In the genomic region with DNA sequence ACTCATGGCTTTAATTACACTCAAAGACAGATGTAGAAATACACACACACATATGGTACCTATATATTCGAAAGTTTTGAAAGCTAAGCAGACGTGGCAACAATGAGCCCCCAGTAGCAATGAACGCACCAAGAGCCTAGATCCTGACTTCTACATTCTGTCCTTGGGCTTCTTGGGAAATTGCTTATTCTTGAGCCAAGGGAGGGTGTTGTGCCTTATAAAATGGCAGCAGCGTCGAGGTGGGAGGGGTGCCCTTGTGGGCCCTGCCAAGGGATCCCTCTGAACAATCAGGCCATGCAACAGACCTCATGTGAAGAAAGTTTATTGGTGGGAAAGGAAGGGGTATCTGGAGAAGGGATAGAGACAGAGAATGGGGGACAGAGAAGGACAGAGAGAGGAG, we compare ENCODE assay signal across 34 mouse cellular contexts.
"Had no signal": no experiment of that assay in that cellular context is flagged by ENCODE, and none has a peak within 500 bp of the region (broad histone marks: within the 10 kb centered on the region; RNA-seq: fewer than 3 reads in every experiment).

No protein-coding gene starts in this region.

- H3K27me3 ChIP-seq: heart, embryonic 12.5 days; heart, embryonic 13.5 days; heart, embryonic 15.5 days; hindbrain, embryonic 12.5 days; hindbrain, embryonic 13.5 days; hindbrain, embryonic 15.5 days; kidney, embryonic 15.5 days had no signal

- H3K4me1 ChIP-seq: heart, embryonic 10.5 days; heart, embryonic 12.5 days; heart, embryonic 13.5 days; heart, embryonic 15.5 days; hindbrain, embryonic 10.5 days; hindbrain, embryonic 12.5 days; hindbrain, embryonic 13.5 days; hindbrain, embryonic 15.5 days; kidney, embryonic 15.5 days had no signal

- H3K9ac ChIP-seq: heart, embryonic 12.5 days; heart, embryonic 13.5 days; heart, embryonic 15.5 days; hindbrain, embryonic 12.5 days; hindbrain, embryonic 13.5 days; hindbrain, embryonic 14.5 days; hindbrain, embryonic 15.5 days; kidney, embryonic 15.5 days had no signal

- H3K9me3 ChIP-seq: heart, embryonic 10.5 days; heart, embryonic 12.5 days; heart, embryonic 13.5 days; heart, embryonic 15.5 days; hindbrain, embryonic 10.5 days; hindbrain, embryonic 12.5 days; hindbrain, embryonic 13.5 days; hindbrain, embryonic 15.5 days; kidney, embryonic 15.5 days had no signal

- H3K4me3 ChIP-seq: heart, adult 2 months; heart, embryonic 10.5 days; heart, embryonic 12.5 days; heart, embryonic 13.5 days; heart, embryonic 15.5 days; hindbrain, embryonic 10.5 days; hindbrain, embryonic 12.5 days; hindbrain, embryonic 13.5 days; hindbrain, embryonic 15.5 days; kidney, embryonic 15.5 days; layer of hippocampus, adult 2 months had no signal

- H3K4me2 ChIP-seq: heart, embryonic 11.5 days; heart, embryonic 12.5 days; heart, embryonic 13.5 days; heart, embryonic 15.5 days; hindbrain, embryonic 12.5 days; hindbrain, embryonic 13.5 days; hindbrain, embryonic 14.5 days; hindbrain, embryonic 15.5 days; kidney, embryonic 15.5 days had no signal

- H3K36me3 ChIP-seq: heart, embryonic 10.5 days; heart, embryonic 12.5 days; heart, embryonic 13.5 days; heart, embryonic 15.5 days; hindbrain, embryonic 10.5 days; hindbrain, embryonic 12.5 days; hindbrain, embryonic 13.5 days; hindbrain, embryonic 15.5 days; kidney, embryonic 15.5 days had no signal

- ATAC-seq: hindbrain, embryonic 16.5 days; hindbrain, postnatal 0 days; inflammation-experienced regulatory T-cells, adult 6 months; intestine, embryonic 16.5 days; intestine, postnatal 0 days had no signal

- DNase-seq: heart, adult 2 months; heart, postnatal 14 days; heart, postnatal 36 days; heart, postnatal 4 days; kidney, adult 11 months; kidney, adult 18-20 months; kidney, adult 2 months; kidney, adult 8-10 months; kidney, adult 9 months; kidney, postnatal 10 days; kidney, postnatal 14 days; kidney, postnatal 25 days; kidney, postnatal 36 days; kidney, postnatal 4 days; layer of hippocampus, adult 9-11 months; layer of hippocampus, postnatal 36 days had no signal

- H3K27ac ChIP-seq: heart, adult 2 months; heart, embryonic 10.5 days; heart, embryonic 13.5 days; heart, embryonic 15.5 days; hindbrain, embryonic 10.5 days; hindbrain, embryonic 12.5 days; hindbrain, embryonic 13.5 days; hindbrain, embryonic 14.5 days; hindbrain, embryonic 15.5 days; hindbrain, postnatal 0 days; kidney, embryonic 15.5 days; kidney, postnatal 0 days; layer of hippocampus, adult 2 months had no signal
